Mouse (Mus musculus) G1E (cell line): ENCODE data around the gene Cmtr1.

Experiments
- POLR2AphosphoS5 ChIP-seq: IDR thresholded peaks from 2 replicates; pipeline ENCODE4 v1.6.1; 2012; ENCODE audit warnings: low read depth, low read length, inconsistent platforms; ENCODE audit not compliant: insufficient replicate concordance
- TAL1 ChIP-seq: conservative IDR thresholded peaks from 2 replicates; pipeline ENCODE4 v1.6.1; 2012; ENCODE audit warnings: low read depth, low read length, inconsistent platforms, mixed read lengths

- no peak for TF ChIP-seq TAL1
- no peak for TF ChIP-seq POLR2AphosphoS5
These were observed 41.2 kb upstream of the Cmtr1 start for GRCm38 (mm10) chr17:29619231-29619630.
